Mouse (Mus musculus) liver, postnatal 0 days (tissue): ENCODE data around the gene C8a.

ENCODE experiments used
- CTCF ChIP-seq: sonication (generic); IDR thresholded peaks from 2 replicates; pipeline ENCODE4 v1.5.1; 2016; ENCODE audit warnings: antibody characterized with exemption, low read depth
- EP300 ChIP-seq: IDR thresholded peaks from 2 replicates; pipeline ENCODE4 v1.6.1; 2016; ENCODE audit warnings: antibody characterized with exemption, low read depth, mild to moderate bottlenecking

DNA sequence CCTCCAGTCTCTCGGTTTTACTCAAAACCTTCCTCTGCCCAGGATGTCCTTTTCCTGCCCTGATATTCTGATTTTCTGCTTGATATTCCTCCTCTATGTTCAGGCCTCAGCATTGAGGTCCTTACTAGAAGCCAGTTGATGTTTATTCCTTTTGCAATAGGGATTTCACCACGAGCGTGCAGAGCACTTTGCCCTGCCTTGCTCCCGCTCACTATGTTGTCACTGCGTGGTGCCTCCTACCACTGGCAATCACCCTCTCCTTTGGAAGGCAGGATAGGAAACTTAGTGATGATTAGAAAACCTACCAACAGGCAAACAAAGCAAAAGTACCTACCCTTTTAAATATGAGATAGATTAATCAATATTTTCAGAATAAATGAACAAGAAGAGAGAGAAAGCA is 96.7 kb downstream of the C8a start:
- TF ChIP-seq CTCF (no peak), EP300 (no peak)
